ENCODE assay signal across 8 mouse cellular contexts in the genomic region with DNA sequence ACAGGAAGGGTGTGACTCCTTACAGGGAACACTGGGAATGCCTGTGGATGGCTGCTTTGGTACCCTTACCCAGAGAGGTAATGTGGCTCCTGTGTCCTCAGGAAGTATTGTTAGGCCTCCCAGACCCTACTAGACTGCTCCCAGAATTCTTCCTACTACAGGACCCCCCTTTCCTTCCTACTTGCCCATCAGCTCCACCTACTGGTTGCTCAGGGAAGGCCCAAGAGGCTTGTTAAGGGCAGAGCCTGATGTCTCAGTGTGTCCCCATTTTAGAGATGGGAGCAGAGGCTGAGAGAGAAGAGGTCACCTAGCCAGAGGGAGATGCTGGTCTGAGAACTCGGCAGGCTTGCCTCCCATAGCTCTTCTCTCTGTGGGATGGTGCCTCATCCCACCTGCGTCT.
A peak's percentile ranks its signal among the peaks of the same experiment; 100 is the strongest.
DNase-seq lines count a peak whose midpoint lies in the region; TF ChIP-seq lines count a peak whose summit lies in the region.
"Had no signal": no experiment of that assay in that cellular context is flagged by ENCODE, and none has a peak within 500 bp of the region (broad histone marks: within the 10 kb centered on the region; RNA-seq: fewer than 3 reads in every experiment).

No protein-coding gene starts in this region.

- H3K4me3 ChIP-seq in left cerebral cortex, adult 2 months, result no peak overlapping the region
- H3K4me3 ChIP-seq: embryonic facial prominence, embryonic 15.5 days had no signal

- H3K27ac ChIP-seq in left cerebral cortex, adult 2 months, result no peak overlapping the region
- H3K27ac ChIP-seq: embryonic facial prominence, embryonic 15.5 days had no signal

- intact Hi-C loops in left cerebral cortex, adult 2 months (cut with DNase I), result loop anchor here (2.0 to 5.0 kb wide), 2 partner anchors 128 to 176 kb away; a partner anchor contains a TSS

- no peak for DNase-seq in left cerebral cortex, adult 2 months (ENCODE audit: extremely low spot score in 1 of 2, low spot score in 2 of 2)
- DNase-seq in left cerebral cortex, adult 11 months (ENCODE audit: low spot score), result no peak
- peak; percentile 5 for DNase-seq in adipocyte (ENCODE audit: low spot score)
- peak; percentile 32 for DNase-seq in embryo, embryonic 11.5 days (ENCODE audit: low read depth, low spot score)
- peak; percentile 68 for DNase-seq in lung, postnatal 10 days
- DNase-seq in right cerebral cortex, postnatal 14 days, result no peak
- no peak for DNase-seq in gastrocnemius, adult 8-10 months (ENCODE audit: low spot score in 2 of 2)

- peak; percentile 65 for TF ChIP-seq CTCF in left cerebral cortex, adult 2 months (IDR thresholded peaks at IDR 0.05)

Comparison
In these comparisons a context has a peak if more than half of its experiments do, and no peak if none do; other contexts are left out.
1. DNase-seq: peak in adipocyte (single experiment), embryo, embryonic 11.5 days (single experiment) and lung, postnatal 10 days (single experiment); none in left cerebral cortex, adult 2 months (0 of 2), left cerebral cortex, adult 11 months (single experiment), right cerebral cortex, postnatal 14 days (single experiment) and gastrocnemius, adult 8-10 months (0 of 2).